Mouse (Mus musculus) embryonic facial prominence, embryonic 15.5 days (tissue): ENCODE data around the gene Pdcd5. TPM values are rescaled to one million over a fixed set of nuclear protein-coding genes. Genes with fewer than 3 reads are reported as not detected.
A peak's percentile ranks its signal among the peaks of the same experiment; 100 is the strongest.

Experiments
- ATAC-seq: fragments of 200-750 bp; cut with Nextera tagmentation; 2 replicates; pipeline ENCODE4 v1.8.0; 2017; ENCODE audit warnings: low read depth, moderate TSS enrichment; ENCODE audit not compliant: insufficient number of reproducible peaks, low FRiP score, low TSS enrichment
- H3K27ac ChIP-seq: fragments of 300-500 bp; sonication (generic); replicated peaks from 2 replicates; pipeline ENCODE4 v1.5.1; 2015; ENCODE audit warnings: mild to moderate bottlenecking, inconsistent platforms
- H3K27me3 ChIP-seq: fragments of 300-500 bp; sonication (generic); 2 replicates; pipeline ENCODE4 v1.6.1; 2015; ENCODE audit warnings: inconsistent platforms
- H3K36me3 ChIP-seq: fragments of 300-500 bp; sonication (generic); 2 replicates; pipeline ENCODE4 v1.6.1; 2015; ENCODE audit warnings: mild to moderate bottlenecking, inconsistent platforms
- H3K4me1 ChIP-seq: fragments of 300-500 bp; sonication (generic); 2 replicates; pipeline ENCODE4 v1.6.1; 2015; ENCODE audit warnings: inconsistent platforms
- H3K4me2 ChIP-seq: fragments of 300-500 bp; sonication (generic); replicated peaks from 2 replicates; pipeline ENCODE4 v1.6.1; 2015; ENCODE audit warnings: mild to moderate bottlenecking, inconsistent platforms
- H3K4me3 ChIP-seq: fragments of 300-500 bp; sonication (generic); replicated peaks from 2 replicates; pipeline ENCODE4 v1.5.1; 2015; ENCODE audit warnings: mild to moderate bottlenecking, inconsistent platforms
- H3K9ac ChIP-seq: fragments of 300-500 bp; sonication (generic); 2 replicates; pipeline ENCODE4 v1.6.1; 2015; ENCODE audit warnings: inconsistent platforms
- H3K9me3 ChIP-seq: fragments of 300-500 bp; sonication (generic); replicated peaks from 2 replicates; pipeline ENCODE4 v1.6.1; 2016; ENCODE audit warnings: inconsistent platforms
- WGBS: fragments of 180-500 bp; shearing (Covaris S2); methylation state at CpG from one replicate; pipeline ENCODE4 v1.1.7; 2015; 5-methylcytosine and 5-hydroxymethylcytosine counted together
- polyA plus RNA-seq: library from polyadenylated mRNA; unstranded; fragments of >200 nt; fragmentation: Nextera tagmentation; extraction: Ambion mirVana; gene quantifications from 2 replicates; pipeline ENCODE4 v1.2.1, GENCODE M21; 2015

Pdcd5 gene
- polyA plus RNA-seq, 1 experiment from 2014 or later, result 243 TPM

DNA sequence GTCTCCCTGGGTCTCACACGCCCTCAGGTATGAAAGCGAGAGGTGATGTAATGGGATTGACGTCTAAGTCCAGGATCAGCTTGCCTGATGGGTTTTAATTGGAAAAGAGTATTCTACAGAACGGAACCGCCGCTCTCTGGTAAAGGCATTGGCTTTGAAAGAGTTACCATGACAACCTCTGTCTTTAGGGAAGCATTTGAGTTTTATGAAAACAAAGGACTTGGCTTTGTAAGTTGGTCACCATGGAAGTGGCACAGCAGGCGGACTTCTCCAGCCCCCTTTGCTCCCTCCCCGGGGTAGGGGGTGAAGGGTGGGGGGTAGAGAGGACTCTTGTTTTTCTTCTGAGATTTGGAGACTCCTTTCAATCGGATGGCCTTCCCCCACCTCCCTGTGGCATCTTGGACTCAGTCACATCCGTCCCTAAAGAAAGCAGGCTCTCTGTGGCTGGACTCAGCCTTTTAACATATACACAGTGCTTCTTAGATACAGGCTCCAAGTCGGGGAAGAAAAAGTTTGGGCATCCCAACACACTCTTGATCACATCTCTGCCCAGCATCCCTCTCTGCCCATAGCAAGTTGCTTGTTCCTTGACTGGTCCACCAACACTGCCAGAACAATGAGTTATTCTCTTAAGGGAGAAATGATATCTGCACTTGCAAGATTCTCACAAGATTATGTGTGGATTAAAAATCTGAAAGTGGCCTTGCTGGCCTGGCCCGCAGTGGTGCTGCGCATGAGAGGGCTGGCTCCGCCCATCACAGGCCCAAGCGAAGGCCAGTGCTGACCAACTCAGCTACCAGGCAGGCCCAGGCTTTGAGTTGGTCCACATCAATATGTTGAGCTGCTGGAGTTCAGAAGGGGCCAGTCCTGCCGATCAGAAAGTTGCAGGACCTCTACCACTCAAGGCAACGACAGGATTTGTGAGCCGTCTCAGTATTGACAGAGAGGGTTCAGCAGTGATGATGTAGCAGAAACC is 21.0 kb upstream of the Pdcd5 start:
- H3K36me3 ChIP-seq, result no peaks in the 10 kb centered on the region
- no peak overlapping the region for H3K9ac ChIP-seq
- no peaks in the 10 kb centered on the region for H3K4me1 ChIP-seq
- H3K4me3 ChIP-seq, result no peak overlapping the region
- no peaks in the 10 kb centered on the region for H3K27me3 ChIP-seq
- H3K27ac ChIP-seq, result no peak overlapping the region
- no peak for ATAC-seq
- no peaks in the 10 kb centered on the region for H3K9me3 ChIP-seq
- 45% methylated on average over 18 of the region's 18 CpGs for WGBS
- no peak overlapping the region for H3K4me2 ChIP-seq

DNA sequence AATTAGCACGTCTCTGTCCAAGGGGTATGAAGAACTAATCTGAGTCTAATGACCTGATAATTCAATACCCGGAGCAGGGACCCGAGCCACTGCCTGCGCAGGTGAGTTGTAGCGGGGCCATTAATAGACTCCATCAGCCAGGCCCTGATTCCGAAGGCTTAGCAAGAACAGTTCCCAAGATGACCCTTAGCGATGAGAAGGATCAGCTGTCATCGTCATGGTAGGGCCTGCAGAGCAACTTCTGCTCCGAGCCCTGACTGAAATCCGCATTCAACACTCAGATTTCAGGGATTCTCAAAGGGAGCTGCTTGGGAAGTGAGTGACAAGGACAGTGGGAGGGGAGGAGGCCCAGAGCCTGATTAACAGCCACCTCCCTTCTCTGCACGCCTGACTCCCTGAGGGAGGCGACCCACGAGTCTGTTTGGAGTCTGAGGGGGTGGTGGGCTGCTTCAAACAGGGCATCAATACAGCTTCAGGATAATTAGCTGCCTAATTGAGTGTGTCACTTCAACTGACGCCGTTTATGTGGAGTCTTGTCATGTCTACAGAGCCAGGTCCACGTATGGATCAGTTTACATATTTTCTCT is 16.6 kb upstream of the Pdcd5 start:
- no peaks in the 10 kb centered on the region for H3K9me3 ChIP-seq
- ATAC-seq, result no peak
- H3K4me2 ChIP-seq, result no peak overlapping the region
- H3K4me1 ChIP-seq, result no peaks in the 10 kb centered on the region
- H3K36me3 ChIP-seq, result no peaks in the 10 kb centered on the region
- no peak overlapping the region for H3K4me3 ChIP-seq
- no peak overlapping the region for H3K9ac ChIP-seq
- 46% methylated on average over 16 of the region's 16 CpGs for WGBS
- no peaks in the 10 kb centered on the region for H3K27me3 ChIP-seq
- H3K27ac ChIP-seq, result no peak overlapping the region

DNA sequence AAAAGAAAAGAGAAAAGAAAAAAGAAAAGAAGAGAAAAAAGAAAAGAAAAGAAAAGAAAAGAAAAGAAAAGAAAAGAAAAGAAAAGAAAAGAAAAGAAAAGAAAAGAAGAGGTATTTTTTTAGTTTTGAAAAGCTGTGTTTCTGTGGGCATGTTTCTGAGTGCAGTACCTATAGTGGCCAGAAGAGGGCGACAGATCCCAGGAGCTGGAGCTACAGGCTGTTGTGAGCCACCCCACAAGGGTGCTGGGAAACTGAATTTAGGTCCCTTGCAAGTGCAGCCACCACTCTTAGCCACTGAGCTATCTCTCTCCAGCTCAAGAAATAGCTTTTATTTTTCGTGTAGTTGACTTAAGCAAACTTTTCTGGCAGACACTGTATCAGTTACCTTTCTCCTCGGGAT is 11.9 kb upstream of the Pdcd5 start:
- no peaks in the 10 kb centered on the region for H3K36me3 ChIP-seq
- H3K27ac ChIP-seq, result no peak overlapping the region
- no peak overlapping the region for H3K9ac ChIP-seq
- H3K4me2 ChIP-seq, result no peak overlapping the region
- WGBS, result 53% methylated on average over 3 of the region's 3 CpGs
- H3K9me3 ChIP-seq, result no peaks in the 10 kb centered on the region
- no peak for ATAC-seq
- no peaks in the 10 kb centered on the region for H3K27me3 ChIP-seq
- no peaks in the 10 kb centered on the region for H3K4me1 ChIP-seq
- no peak overlapping the region for H3K4me3 ChIP-seq

DNA sequence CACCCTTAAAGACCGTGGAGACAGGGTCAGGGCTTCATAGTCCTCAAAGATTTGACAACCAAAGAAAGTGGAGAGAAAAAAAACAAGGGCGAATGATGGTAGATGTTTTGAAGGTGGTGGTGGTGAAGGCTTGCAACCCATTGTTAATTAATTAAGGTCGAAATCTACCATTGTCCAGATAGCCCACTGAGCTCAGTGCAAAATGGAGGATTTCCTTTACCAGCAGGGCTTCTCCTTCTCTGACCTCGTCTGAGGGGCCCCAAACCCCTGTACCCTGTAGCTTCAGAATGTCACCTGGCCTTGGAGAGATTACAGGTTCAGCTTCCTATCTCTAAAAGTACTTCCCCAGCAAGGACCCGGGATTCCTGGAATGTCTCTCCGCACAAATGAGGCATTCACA is 10.5 kb upstream of the Pdcd5 start:
- Histone ChIP-seq H3K27me3 (no peaks in the 10 kb centered on the region), H3K27ac (no peak overlapping the region), H3K36me3 (no peaks in the 10 kb centered on the region), H3K4me3 (no peak overlapping the region), H3K9me3 (no peaks in the 10 kb centered on the region), H3K9ac (no peak overlapping the region), H3K4me2 (no peak overlapping the region), H3K4me1 (no peaks in the 10 kb centered on the region)
- no peak for ATAC-seq
- WGBS, result 45% methylated on average over 6 of the region's 6 CpGs

DNA sequence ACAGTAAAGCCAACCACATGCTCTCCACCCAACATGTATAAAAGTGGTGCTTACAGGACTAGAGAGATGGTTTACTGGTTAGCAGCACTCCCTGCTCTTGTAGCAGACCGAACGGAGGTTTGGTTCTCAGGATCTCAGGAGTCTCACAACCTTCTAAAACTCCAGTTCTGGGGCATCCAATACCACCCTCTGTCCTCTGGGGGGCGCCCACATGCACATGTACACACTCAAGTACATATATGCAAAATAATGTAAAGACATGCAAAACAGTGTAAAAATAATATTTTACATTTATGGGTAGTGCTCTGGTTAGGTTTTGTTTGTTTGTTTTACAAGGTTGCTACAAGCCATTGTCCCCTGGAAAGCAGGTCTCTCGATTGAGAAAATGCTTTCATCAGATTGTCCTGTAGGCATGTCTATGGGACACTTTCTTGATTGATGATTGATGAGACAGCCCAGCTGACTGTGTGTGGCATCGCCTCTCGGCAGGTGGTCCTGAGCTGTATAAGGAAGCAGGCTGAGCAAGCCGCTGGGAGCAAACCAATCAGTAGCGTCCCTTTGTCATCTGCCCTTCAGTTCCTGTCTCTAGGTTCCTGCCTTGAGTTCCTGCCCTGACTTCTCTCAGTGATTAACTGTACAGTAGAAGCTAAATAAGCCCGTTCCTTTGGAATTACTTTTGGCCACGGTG is 4.4 kb upstream of the Pdcd5 start:
- H3K4me1 ChIP-seq, result 0 out of 2 replicates have a peak, but pooled peaks cover 3% of the 10 kb centered on the region
- H3K27ac ChIP-seq, result no peak overlapping the region
- H3K27me3 ChIP-seq, result no peaks in the 10 kb centered on the region
- no peaks in the 10 kb centered on the region for H3K9me3 ChIP-seq
- H3K4me3 ChIP-seq, result no peak overlapping the region
- no peak overlapping the region for H3K9ac ChIP-seq
- WGBS, result 78% methylated on average over 10 of the region's 10 CpGs
- no peak for ATAC-seq
- H3K4me2 ChIP-seq, result no peak overlapping the region
- no peaks in the 10 kb centered on the region for H3K36me3 ChIP-seq

DNA sequence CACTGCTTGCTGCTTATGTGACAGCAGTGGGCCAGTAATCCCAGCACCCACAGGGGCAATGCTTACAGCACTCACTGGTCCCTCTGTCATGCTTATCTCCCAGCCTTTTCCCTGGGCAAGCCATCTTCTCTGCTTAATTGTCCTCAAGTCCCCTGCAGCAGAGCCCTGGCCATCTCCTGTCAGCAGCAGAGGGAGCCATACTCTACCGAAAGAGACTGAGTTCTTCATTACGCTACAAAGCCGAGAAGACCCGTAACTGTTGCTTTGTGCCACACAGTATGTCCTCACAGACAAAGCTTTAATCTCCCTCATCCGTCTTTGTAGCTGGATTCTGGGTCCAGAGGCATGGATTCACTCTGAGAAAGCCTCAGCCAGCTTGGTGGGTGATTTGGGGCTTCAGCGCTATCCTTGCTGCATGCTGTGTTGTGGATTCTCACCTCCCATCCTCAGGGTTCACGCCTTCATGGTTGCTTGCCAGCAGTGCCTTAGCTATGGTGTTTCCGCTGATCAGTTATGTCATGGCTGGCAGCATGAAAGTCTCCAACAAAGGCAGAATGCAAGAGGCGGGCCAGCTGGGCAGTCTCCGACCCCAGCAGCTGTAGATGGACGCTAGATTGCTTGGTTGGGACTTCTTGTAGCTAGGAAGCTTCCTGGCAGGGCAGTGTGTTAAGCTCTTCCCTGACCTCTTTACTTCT is 3.5 kb upstream of the Pdcd5 start:
- Histone ChIP-seq H3K27me3 (no peaks in the 10 kb centered on the region), H3K4me3 (no peak overlapping the region), H3K4me1 (0 out of 2 replicates have a peak, but pooled peaks cover 10% of the 10 kb centered on the region), H3K9ac (no peak overlapping the region), H3K36me3 (no peaks in the 10 kb centered on the region), H3K4me2 (no peak overlapping the region), H3K27ac (no peak overlapping the region), H3K9me3 (no peaks in the 10 kb centered on the region)
- no peak for ATAC-seq
- WGBS, result 72% methylated on average over 11 of the region's 11 CpGs

DNA sequence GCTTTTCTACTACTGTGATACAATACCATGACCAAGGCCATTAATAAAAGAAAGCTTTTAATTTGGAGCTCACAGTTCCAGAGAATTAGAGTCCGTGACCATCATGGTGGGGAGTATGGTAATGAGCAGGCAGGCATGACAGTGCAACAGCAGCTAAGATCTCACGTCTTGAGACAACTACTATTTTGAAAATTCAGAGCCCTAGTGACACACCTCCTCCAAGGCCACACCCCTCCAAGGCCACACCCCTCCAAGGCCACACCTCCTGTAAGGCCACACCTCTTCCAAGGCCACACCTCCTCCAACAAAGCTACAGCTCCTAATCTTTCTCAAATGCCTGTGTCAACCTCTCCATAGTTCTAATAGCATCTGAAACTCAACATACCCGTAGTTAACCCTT is 1.8 kb upstream of the Pdcd5 start:
- Histone ChIP-seq H3K4me1 (peaks cover 14% of the 10 kb centered on the region; the same call in 1 of the 2 replicates), H3K36me3 (peaks cover 16% of the 10 kb centered on the region), H3K9ac (no peak overlapping the region), H3K9me3 (no peaks in the 10 kb centered on the region), H3K4me3 (no peak overlapping the region), H3K27ac (no peak overlapping the region), H3K4me2 (no peak overlapping the region), H3K27me3 (no peaks in the 10 kb centered on the region)
- WGBS, result 43% methylated on average over 3 of the region's 3 CpGs
- no peak for ATAC-seq

DNA sequence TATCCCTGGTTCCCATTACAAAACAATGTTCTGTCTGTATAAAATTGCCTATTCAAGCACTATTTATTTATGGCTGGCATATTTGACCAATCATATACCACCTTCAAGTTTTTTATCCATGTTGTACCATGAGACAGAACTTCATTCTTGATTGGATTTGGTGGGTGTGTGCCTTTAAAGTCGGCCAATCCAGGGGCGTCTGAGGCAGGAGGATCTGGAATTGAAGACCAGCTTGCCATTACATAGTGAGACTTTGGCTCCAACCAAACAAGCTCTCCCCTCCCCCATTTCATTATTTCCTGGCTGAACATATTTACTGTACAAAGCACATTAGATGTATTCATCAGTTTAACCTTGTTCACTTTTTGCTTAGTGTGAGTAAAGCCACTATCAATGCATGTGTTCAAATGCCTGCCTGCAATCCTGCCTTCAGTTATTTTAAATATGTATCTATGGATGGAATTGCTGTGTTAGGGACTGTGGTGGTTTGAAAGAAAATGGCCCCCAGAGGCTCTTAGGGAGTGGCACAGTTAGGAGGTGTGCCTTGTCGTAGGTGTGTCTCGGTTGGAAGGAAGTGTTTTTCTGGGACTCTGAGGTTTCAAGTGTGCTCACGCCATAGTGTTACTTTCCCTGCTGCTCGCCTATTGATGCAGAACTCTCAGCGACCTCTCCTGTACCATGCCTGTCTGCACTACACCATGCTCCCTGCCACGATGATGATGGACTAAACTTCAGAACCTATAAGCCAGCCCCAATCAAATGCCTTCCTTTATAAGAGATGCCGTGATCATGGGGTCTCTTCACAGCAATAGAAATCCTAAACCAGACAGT is 1.1 kb upstream of the Pdcd5 start:
- no peak overlapping the region for H3K9ac ChIP-seq
- 68% methylated on average over 9 of the region's 9 CpGs for WGBS

DNA sequence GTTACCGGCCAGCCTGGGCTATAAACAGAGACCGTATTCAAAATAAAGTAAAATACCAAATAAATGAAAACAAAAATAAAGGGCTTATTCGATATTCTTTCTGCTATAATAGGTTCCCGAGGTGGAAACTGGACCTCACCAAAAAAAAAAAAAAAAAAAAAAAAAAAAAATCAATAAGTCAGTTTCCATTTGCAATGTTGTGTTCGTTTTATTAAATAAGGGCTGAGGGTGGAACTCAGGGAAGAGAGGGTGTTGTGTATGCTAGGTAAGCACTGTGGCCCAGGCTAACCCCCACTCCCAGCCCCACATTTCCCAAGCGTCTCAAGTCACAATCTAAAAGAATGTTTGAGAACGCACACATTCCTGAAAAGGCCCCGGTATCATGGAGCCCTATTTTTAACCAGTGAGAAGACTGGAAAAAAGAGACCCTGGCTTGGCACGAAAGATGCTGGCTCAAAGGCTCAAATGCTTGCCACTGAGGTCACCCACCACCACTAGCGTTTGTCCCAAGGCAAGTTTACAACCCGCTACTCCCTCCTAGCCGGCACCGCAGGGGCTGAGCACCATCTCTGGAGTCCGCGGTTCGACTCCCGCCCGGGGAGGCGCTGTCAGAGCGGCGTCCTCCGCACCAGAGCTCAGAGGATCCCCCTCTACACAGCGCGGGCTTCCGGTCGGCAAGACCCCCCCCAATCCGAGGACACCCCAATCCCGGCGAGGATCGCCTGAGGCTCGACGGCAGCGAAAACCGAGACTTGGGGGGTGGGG is 822 bp downstream of the Pdcd5 start:
- ATAC-seq, result peak; percentile 45; the same call in 1 of the 2 replicates
- Histone ChIP-seq H3K4me3 (peak overlapping the region; percentile 97), H3K4me2 (peak overlapping the region; percentile 52), H3K9ac (peak overlapping the region; percentile 84), H3K27ac (peak overlapping the region; percentile 82), H3K9me3 (no peaks in the 10 kb centered on the region), H3K4me1 (peaks cover 14% of the 10 kb centered on the region; the same call in 1 of the 2 replicates), H3K36me3 (peaks cover 38% of the 10 kb centered on the region), H3K27me3 (no peaks in the 10 kb centered on the region)
- 9% methylated on average over 34 of the region's 34 CpGs for WGBS

More for the DNA sequence above, 1.1 kb upstream of the Pdcd5 start:
- Histone ChIP-seq H3K4me2 (no peak overlapping the region), H3K4me1 (peaks cover 14% of the 10 kb centered on the region; the same call in 1 of the 2 replicates), H3K27me3 (no peaks in the 10 kb centered on the region), H3K4me3 (no peak overlapping the region), H3K36me3 (peaks cover 21% of the 10 kb centered on the region), H3K9me3 (no peaks in the 10 kb centered on the region), H3K27ac (no peak overlapping the region)
- no peak for ATAC-seq

DNA sequence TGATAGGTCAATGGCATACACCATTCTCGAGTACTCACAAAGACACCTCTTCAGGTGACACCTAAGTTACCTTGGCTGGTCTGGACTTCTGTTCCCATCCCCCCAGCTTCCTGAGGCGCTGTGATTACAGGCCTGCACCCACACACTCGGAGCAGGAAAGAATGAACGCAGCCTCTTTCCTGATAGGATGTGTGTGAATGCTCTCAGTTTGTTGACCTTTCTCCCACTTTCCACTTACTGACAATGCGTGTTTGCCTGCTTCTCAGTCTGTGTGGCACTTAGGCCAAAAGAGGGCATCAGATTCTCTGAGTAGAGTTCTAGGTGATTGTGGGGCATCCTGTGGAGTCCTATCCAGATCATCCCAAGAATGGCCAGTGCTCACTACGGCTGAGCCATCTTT is 7.2 kb downstream of the Pdcd5 start:
- Histone ChIP-seq H3K36me3 (peaks cover 78% of the 10 kb centered on the region), H3K4me1 (no peaks in the 10 kb centered on the region), H3K27me3 (no peaks in the 10 kb centered on the region), H3K4me3 (no peak overlapping the region), H3K9ac (no peak overlapping the region), H3K9me3 (no peaks in the 10 kb centered on the region), H3K27ac (no peak overlapping the region), H3K4me2 (no peak overlapping the region)
- 84% methylated on average over 6 of the region's 6 CpGs for WGBS
- ATAC-seq, result no peak
